Mouse (Mus musculus) fibroblast of lung, adult 2 months (primary cell): ENCODE measurements at regions not wholly inside any gene's neighbourhood (a gene's known extent, or its start where the extent isn't known, plus 50 kb on each side); places are given as distances from the start of the nearest gene placed in this dataset.
A peak's percentile ranks its signal among the peaks of the same experiment; 100 is the strongest.

ENCODE experiments used
- DNase-seq: peaks from one replicate; pipeline ENCODE4 v3.0.0-alpha.2; 2011; ENCODE audit warnings: low read depth

DNA sequence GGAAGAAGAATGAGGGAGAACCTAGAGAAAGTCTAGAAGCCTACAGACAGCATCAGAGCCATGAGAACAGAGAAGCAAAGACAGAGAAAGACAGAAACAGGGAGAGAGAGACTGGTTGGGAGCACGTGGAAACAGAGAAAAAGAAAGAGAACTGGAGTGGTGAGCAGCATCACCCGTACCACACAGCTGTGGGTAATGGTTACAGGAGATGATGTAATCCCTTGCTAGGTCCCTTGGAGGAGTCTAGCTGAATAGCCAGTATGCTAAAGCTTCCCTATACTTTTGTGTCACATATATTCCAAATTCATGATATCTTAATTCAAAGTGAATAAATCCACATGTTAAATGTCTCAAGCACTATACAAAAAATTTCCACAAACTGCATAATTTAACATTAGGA is 284.0 kb downstream of the 4930544G11Rik start:
- DNase-seq: no peak

DNA sequence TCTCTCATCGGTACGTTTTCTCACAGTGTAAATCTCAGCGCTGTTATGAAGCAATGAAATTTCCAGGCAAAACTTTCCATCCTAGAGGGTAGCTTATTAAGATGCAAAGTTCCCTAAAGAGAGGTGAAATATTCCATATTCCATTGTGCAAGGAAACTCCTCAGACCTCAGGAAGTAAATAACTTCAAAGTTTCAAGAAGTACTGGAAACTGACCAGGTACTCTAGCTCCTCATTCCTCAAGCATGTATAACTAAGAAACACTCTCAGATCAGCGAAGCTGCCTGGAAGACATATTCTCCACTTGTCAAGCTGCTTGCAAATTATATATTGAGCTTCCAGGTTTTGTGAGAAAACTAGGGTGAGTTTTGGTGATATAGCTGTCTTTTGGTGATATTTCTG is 279.8 kb upstream of the Mad2l1 start:
- no peak for DNase-seq

DNA sequence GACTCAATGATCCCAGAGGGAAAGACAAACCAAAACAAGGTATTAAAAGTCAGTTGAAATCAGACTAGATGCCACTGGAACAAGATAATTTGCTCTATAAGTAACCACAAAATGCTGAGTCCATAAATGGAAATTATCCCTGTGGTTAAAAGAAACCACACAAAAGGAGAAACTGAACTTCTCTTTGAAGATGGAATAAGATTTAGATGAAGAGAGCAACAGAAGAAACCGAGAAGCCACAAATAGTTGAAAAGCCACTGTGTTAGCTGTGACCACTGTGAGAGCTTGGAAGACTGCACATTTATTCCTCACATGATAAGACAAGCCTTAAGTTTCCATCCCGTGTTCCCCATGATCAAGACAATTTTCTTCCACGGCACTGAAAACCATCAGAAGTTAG is 271.8 kb upstream of the Mad2l1 start:
- DNase-seq: no peak

DNA sequence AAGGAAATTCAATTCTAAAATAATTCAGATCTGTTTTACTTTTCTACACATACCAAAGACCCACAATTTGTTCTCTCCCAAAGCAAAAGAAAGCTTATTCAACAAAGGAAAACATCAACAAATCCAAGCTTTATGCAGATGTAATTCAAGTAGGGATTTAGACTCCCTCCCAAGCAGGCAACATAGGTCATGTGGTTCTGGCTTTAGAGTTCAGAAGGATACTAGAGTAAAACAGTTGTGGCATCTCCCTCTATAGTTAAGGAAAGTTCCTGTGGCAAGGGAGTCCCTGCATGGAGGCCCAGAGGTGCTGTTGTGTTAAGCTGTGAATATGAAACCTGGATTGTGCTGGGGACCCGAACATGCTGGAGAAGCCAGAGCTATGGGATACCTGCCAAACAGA is 271.3 kb upstream of the Mad2l1 start:
- no peak for DNase-seq

DNA sequence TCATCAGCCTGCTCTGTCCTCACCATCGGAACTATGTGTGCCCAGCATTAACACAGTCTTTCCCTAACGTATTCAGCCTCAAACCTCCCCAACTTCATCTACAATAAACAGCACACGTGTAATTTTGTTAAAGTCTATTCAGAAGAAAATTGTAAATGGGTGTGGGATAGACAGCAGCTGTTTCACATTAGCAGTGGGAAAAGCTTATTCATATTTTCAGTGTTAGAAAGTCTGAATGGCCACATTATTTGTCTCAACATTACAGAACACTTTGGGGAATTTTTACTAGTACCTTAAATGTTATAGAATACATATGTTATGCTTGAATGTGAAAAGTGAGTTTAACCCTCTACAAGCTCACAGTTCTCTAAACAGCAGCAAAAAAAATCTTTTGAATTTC is 266.8 kb upstream of the Mad2l1 start:
- peak; percentile 12 for DNase-seq

DNA sequence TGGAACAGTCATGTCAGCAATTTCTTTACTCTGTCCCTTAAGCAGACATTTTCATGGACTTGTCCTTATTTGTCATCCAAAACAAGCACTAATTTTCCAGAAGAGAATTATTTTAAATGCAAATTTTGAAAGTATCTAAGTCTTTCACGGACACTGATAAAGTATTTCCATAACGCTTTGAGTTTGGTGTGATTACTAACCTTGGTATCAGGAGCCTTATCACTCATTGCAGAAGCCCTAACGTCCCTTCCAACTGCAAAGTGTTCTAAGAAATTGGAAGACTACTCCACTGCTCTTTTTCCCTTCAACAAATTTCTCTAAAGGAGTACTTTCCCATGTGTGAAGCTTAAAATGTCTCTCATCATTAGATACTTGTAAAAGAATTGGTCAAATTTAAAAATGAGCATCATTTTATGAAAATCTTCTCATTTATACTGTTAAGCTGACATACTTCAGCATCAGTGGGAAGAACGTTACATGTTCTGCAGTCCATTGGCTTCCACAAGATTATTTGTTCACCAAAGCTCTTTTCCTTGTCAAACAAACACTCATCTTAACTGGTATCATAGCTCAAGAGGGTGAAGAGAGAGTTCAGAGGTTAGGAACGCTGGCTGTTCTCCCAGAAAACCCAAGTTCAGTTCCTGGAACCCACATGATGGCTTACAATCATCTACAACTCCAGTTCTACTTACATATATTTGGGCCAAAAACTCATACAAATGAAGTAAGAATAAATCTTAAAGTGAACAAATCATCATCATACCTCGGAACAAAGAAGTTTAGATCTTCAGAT is 263.6 kb upstream of the Mad2l1 start:
- peak; percentile 11 for DNase-seq

DNA sequence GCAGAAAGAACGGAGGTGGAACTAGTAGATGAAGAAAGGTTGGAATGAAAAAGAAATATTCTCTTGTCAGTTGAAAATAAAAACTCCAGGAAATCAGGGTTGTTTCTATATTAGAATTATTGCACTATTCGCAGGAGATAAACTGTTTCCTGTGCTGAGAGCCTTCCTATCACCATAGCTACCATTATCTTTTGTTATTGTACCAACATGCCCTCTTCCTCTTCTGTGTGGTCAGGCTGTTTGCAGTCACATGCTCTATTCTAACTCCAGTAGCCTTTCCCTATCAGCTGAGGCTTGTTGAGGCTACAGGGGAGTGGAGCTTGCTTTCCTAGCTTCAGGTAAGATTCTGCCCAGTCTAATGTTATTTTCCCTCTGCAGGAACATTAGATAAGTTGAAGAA is 263.0 kb upstream of the Mad2l1 start:
- DNase-seq: no peak

DNA sequence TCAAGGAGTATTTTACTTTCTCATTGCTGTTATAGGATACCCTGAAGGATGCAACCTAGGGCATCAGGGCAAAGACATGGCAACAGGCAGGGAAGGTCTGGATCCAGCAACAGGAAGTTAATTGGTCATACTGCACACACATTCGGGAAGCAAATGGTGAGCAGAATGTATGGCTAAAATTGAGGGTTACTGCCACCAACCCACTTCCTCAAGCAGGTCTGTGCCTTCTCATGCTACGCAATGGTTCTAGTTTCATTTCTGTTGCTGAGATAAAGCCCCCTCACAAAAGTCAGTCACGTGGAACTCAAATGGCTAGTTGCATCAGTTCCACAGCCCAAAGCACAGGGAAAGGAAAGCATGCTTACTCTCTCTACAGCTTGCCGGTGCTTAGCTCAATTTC is 260.5 kb upstream of the Mad2l1 start:
- DNase-seq: no peak

DNA sequence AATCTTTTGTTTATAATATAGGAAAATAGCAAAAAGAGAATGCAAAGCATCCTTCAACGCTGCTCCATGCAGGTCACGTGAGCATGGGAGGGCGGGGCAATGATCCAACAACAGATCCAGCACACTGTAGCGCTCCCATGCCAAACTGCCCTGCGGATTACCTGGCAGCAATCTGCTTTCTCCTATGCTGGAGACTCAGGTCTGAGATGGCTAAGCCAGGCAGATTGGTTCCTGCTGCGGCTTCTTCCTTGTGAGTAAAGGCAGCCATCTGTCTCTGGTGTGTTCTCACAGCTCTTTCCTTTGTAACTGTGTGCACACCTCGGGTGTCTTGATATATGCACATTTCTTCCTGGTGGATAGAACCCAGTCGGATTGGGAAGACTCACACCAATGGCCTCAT is 254.5 kb upstream of the Mad2l1 start:
- DNase-seq: no peak

DNA sequence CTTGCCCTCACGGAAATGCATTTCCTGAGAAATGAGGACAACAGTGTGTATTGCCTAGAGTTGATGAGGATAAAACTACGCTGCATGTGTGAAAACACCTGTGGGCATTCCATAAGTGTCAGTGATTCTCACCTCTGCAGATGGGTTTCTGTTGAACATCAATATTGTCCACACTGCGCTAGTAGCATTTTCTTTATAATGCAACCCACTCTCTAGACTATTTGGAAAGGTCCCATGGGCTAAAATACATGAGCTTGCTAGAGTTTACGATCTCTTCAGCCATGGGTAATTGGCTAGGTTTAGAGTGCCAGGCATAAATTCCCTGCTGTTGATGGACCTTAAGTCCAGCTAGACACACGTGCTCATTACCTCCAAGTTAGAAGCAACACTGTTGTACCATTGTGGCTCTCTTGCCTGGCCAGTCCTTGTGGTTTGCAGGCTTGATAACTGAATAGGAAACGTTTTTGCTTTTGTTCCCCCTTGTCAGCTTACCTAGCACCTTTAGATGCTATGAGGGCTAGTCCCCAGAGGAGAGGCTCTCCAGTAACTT is 252.5 kb upstream of the Mad2l1 start:
- no peak for DNase-seq

DNA sequence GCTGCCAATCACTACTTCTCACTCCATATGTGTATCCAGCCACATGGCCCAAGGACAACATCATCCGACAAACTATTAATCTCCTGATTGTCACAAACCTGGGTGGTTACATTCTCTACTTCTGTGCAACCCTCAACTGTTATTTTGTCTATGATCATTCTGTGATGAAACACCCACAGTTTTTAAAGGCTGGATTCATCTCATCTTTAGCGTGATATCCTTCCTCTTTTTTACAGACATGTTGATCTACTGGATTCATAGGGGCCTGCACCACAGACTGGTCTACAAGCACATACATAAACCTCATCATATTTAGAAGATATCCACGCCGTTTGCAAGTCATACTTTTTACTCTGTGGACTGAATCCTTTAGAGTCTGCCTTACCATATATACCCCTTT is 251.7 kb upstream of the Mad2l1 start:
- no peak for DNase-seq

DNA sequence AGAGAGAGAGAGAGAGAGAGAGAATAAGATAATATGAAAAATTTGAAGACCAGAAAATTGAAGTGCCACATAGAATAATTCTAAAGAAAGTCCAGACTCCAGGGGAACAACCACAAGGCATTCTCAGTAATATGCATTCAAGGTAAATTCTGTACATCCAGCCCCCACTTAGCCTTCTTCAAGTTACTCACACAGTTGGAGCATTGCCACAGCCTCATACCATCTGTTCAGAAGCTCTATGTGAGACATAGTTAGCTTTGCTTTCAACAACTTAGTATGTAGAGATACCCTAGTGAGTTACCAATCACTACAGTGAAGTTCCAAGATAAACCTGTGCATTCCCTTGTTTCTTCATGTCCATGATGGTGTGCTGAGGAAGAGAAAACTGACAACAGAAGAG is 247.6 kb upstream of the Mad2l1 start:
- DNase-seq: no peak

DNA sequence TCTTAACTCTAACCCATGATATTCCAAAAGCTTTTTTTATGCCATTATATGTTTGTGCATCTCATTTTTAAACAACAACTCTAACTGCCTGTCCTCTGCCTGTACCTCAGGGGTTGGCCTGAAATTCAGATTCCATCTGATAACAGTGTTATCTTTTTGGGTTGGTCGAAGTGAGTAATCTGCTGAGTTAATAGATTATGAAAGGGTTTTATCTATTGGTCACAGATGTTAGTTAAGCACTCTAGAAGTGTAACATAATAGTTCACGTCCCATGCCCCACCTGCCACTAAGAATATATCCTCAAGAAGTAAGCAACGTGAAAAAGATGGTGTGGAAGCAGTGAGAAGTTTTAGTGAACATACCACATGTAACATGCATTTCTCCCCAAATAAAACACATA is 246.0 kb upstream of the Mad2l1 start:
- DNase-seq: no peak

DNA sequence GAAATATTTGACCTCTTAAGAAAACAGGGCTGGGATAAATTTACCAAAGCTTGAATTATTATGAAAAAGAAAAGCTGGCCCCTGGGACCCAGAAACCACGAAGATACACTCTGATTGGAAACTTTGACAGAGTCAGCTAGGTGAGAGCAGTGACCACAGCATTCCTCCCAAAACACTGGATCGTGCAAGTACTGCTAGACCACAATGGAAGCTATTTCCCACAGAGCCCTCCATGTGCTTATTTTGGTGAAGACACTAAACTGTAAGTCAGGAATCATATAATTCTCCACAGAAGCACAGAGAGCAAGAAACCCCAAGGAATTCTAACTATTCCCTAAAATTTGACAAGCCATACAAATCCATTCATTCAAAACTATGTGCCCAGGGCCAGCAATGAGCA is 243.6 kb upstream of the Mad2l1 start:
- DNase-seq: no peak

DNA sequence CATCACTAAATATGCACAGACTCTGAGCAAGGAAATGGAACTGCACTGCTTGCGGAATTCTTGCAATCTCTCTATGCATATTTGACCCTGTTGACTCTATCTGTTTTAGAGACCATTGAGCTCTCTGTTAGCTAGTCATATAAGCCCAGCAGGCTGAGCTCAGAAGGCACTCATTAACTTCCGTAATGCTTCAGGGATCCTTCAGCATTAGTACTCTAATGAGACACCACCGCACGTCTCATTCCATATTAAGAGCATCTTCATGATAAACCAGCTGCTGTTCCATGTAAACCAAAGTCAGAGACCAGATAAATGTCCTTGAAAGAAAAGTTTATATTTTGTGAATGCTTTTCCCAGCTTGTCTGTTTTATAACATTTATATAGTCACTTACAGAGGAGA is 237.1 kb upstream of the Mad2l1 start:
- DNase-seq: no peak

DNA sequence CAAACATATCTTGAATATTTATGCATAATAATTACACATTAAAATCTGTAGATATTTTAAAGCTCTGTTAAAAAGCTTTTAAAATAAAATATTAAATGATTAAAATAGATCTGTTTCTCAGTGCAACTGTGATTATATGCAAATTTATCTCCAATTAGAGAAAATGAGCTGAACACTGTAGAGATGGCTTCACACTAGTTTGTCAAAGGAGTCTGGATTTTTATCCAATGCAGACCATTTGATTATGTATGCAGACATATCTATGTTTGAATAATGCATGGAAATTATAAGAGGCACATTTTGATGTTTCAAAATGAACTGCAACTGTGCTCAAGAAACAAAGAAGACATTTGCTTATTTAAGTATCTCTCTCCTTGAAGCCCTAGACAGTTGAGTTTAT is 235.0 kb upstream of the Mad2l1 start:
- DNase-seq: no peak

DNA sequence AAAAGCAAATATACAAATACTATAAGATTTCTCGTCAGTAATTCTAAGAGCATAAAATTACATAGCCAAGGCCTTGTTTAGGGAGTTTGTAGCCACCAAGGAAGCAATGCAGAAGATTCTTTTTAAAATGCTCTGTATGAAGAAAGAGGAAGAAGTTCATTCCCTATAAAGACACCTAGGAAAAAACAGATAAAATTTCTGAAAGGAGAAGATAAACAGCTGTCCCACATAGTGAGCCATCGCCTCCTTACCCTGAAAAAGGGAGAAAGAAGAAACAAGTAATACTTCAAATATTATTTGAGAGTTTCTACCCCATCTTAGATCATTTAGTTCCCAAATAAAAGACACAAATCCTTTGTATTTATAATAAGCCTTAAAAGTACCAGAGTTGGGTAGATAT is 190.3 kb upstream of the Mad2l1 start:
- DNase-seq: no peak

DNA sequence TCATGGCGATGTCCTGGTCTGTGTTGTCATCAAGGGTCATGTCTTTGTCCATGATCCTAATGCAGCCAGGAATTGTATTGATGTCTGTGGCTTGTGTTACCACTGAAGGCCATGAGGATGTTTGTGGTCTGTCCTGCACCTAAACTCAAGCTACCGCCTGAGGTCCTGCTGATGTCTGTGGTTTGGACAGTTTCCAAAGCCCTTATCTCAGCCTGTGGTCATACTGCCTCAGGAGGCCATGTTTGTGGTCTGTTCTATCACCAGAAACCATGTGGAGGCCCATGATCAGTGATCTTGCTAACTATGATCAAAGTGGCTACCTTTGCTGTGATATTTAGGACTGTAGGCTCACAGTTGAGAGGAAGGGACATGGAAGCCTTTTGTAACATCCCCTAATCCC is 187.8 kb upstream of the Mad2l1 start:
- no peak for DNase-seq

DNA sequence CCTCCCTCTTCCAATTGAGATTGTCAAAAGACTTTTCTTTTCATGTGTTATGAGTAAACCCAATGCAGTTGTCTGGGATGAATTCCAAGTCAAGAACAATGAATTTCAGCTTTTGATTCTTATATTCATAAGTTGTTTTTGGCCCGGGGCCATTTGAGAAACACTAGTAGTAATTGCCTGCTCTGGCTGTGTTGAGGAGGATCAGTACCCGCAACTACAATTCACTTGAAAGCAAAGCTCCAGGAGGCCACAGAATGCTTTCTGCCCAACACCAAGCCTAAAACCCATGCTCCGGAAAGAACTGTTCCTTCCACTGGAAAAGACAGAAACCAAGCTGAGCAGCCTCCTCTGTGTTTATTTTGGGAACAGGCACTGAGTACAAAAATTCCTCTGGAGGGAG is 174.1 kb upstream of the Mad2l1 start:
- peak; percentile 26 for DNase-seq

DNA sequence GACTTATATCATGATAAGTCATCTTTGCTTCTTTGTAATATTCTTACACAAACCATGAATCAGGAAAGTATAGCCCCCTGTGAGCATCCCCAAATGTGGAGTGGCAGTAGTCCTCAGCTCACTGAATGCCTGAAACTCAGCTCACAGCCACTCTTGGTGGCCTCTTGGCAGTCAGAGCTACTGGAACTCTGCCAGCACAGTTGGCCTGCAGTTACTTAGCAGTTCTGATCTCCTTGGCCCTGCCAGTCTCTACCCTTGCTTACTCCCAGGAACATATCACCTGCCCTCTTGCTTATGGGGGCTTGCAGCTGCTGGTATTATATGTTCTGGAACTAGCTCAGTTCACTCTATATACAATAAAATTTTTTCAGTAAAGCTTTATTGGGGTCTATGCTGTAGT is 167.9 kb upstream of the Mad2l1 start:
- DNase-seq: no peak

DNA sequence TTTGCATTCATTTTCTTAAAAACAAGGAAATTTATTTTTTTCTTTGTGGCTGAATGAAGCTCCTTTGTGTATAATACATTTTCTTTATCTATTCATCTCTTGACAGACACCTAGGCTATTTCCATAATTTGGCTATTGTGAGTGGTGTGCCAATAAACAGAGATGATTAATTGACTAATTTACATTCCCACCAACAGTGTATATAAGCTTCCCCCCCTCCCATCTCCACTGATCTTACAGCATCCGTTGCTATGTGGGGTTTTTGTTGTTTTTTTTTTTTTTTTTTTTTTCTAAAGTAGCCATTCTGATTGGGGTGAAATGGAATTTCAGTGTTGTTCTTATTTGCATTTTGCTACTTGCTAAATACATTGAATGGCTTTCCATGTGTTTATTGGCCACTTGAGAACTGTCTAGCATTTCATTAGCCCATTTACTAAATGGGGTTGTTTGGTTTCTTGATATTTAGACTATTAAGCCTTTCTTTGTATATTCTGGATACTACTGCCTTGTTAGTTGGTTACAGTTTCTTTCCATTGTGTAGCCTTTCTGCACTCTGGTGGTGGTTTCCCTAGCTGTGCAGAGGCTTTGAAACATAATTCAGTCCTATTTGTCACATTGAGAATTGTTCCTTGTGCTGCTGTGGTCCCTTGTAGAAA is 153.8 kb upstream of the Mad2l1 start:
- no peak for DNase-seq

DNA sequence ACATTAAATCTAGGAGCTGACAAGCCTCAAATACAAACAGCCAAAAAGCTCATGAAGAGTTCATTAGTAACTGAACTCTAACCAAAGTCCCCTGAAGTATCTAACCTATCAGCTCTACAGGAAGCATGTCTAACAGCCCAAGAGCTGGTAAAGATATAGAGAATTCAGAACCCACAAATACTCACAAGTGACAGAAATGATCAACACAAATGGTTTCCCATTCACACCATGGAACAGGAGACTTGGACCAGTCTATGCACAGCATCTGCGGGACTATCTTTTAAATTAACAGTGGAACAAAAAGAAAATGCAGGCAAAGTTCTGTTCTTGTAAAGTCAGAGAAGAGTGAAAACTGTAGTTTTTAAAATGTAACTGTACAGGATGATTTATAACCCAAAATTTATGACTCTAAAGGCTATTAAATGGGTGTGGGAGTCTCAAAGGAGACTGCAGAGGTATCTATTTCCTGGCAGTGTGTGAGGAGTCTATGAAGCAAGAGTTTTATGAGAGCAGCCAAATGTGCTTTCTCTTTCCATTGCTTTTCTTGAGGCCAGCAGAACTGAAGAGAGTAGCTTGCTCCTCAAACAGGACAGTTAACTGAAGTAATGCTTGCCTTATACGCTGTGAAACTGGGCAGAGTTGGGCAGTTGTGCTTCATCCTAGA is 152.7 kb upstream of the Mad2l1 start:
- DNase-seq: no peak

DNA sequence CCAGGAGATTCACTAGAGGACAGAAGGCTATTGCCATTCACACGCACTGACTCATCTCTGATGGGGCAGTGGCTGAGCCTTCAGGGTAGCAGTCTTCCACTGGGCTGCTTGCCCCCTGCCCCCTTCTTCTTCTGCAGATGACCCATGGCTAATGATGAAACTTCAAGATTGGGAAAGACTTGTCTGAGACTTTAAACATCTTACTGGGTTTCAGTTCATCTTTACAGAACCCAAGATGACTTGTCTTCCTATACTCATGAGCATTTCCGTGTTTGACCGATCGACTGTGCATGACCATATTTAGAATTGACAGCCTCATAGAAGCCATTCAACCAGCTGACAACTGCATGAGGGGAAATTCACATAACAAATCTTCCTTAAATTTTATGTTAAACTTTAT is 140.0 kb upstream of the Mad2l1 start:
- DNase-seq: no peak
